Mouse (Mus musculus) limb, embryonic 13.5 days (tissue): ENCODE measurements at regions not wholly inside any gene's neighbourhood (a gene's known extent, or its start where the extent isn't known, plus 50 kb on each side); places are given as distances from the start of the nearest gene placed in this dataset.

Source experiments
- ATAC-seq: fragments of 200-750 bp; cut with Nextera tagmentation; 2 replicates; pipeline ENCODE4 v1.8.0; 2017; ENCODE audit warnings: low read depth, moderate number of reproducible peaks, moderate TSS enrichment; ENCODE audit not compliant: low FRiP score
- H3K27ac ChIP-seq: fragments of 300-500 bp; sonication (generic); 2 replicates; pipeline ENCODE4 v1.5.1; 2015; ENCODE audit warnings: inconsistent platforms, mild to moderate bottlenecking, moderate library complexity
- H3K27me3 ChIP-seq: fragments of 300-500 bp; sonication (generic); 2 replicates; pipeline ENCODE4 v1.6.1; 2015; ENCODE audit warnings: mild to moderate bottlenecking, inconsistent platforms
- H3K36me3 ChIP-seq: fragments of 300-500 bp; sonication (generic); 2 replicates; pipeline ENCODE4 v1.6.1; 2015; ENCODE audit warnings: inconsistent platforms, mild to moderate bottlenecking, moderate library complexity
- H3K4me1 ChIP-seq: fragments of 300-500 bp; sonication (generic); 2 replicates; pipeline ENCODE4 v1.6.1; 2015; ENCODE audit warnings: inconsistent platforms
- H3K4me2 ChIP-seq: fragments of 300-500 bp; sonication (generic); replicated peaks from 2 replicates; pipeline ENCODE4 v1.6.1; 2015; ENCODE audit warnings: inconsistent platforms, mild to moderate bottlenecking, moderate library complexity
- H3K4me3 ChIP-seq: fragments of 300-500 bp; sonication (generic); 2 replicates; pipeline ENCODE4 v1.5.1; 2015; ENCODE audit warnings: moderate library complexity, mild to moderate bottlenecking, inconsistent platforms
- H3K9ac ChIP-seq: fragments of 300-500 bp; sonication (generic); 2 replicates; pipeline ENCODE4 v1.6.1; 2015; ENCODE audit warnings: mild to moderate bottlenecking, inconsistent platforms
- H3K9me3 ChIP-seq: fragments of 300-500 bp; sonication (generic); 2 replicates; pipeline ENCODE4 v1.6.1; 2016; ENCODE audit warnings: inconsistent platforms
- WGBS: fragments of 180-500 bp; shearing (Covaris S2); methylation state at CpG from one replicate; pipeline ENCODE4 v1.1.7; 2015; 5-methylcytosine and 5-hydroxymethylcytosine counted together

GRCm38 (mm10) chr3:40453552-40453951 is 77.5 kb upstream of the Intu start:
- Histone ChIP-seq H3K27me3 (no peaks in the 10 kb centered on the region), H3K4me3 (no peak overlapping the region), H3K27ac (peak overlapping the region; percentile 40), H3K36me3 (no peaks in the 10 kb centered on the region), H3K9me3 (no peaks in the 10 kb centered on the region), H3K4me2 (no peak overlapping the region; the same call in 1 of the 2 replicates), H3K9ac (no peak overlapping the region), H3K4me1 (peaks cover 24% of the 10 kb centered on the region)
- WGBS: 12% methylated on average over 4 of the region's 4 CpGs
- ATAC-seq: peak; percentile 74

- H3K4me3 ChIP-seq: no peak overlapping the region
- H3K4me1 ChIP-seq: peaks cover 23% of the 10 kb centered on the region
- no peak overlapping the region for H3K27ac ChIP-seq
- 76% methylated on average over 2 of the region's 2 CpGs for WGBS
- H3K4me2 ChIP-seq: no peak overlapping the region
- H3K9me3 ChIP-seq: no peaks in the 10 kb centered on the region
- H3K36me3 ChIP-seq: no peaks in the 10 kb centered on the region
- H3K9ac ChIP-seq: no peak overlapping the region
- ATAC-seq: no peak
- H3K27me3 ChIP-seq: no peaks in the 10 kb centered on the region
Observed at GRCm38 (mm10) chr3:40456070-40456469, 75.0 kb upstream of the Intu start.

- no peak for ATAC-seq
Observed at GRCm38 (mm10) chr3:40458490-40458889, 72.6 kb upstream of the Intu start.

GRCm38 (mm10) chr3:40463446-40463845 is 67.6 kb upstream of the Intu start:
- ATAC-seq: no peak
- H3K4me3 ChIP-seq: no peak overlapping the region
- H3K27ac ChIP-seq: no peak overlapping the region
- 73% methylated on average over 5 of the region's 5 CpGs for WGBS
- 0 out of 2 replicates have a peak, but pooled peaks cover 3% of the 10 kb centered on the region for H3K4me1 ChIP-seq
- no peak overlapping the region for H3K9ac ChIP-seq
- H3K4me2 ChIP-seq: no peak overlapping the region
- H3K27me3 ChIP-seq: no peaks in the 10 kb centered on the region
- no peaks in the 10 kb centered on the region for H3K36me3 ChIP-seq
- peaks cover 4% of the 10 kb centered on the region; the same call in 1 of the 2 replicates for H3K9me3 ChIP-seq

More at GRCm38 (mm10) chr3:40458490-40458889, 72.6 kb upstream of the Intu start:
- H3K4me3 ChIP-seq: no peak overlapping the region
- H3K27ac ChIP-seq: no peak overlapping the region
- H3K9me3 ChIP-seq: no peaks in the 10 kb centered on the region
- H3K4me1 ChIP-seq: peaks cover 10% of the 10 kb centered on the region
- H3K4me2 ChIP-seq: no peak overlapping the region
- no peaks in the 10 kb centered on the region for H3K36me3 ChIP-seq
- 79% methylated on average over 5 of the region's 5 CpGs for WGBS
- no peaks in the 10 kb centered on the region for H3K27me3 ChIP-seq
- no peak overlapping the region for H3K9ac ChIP-seq

GRCm38 (mm10) chr3:40470101-40470500 is 61.0 kb upstream of the Intu start:
- Histone ChIP-seq H3K4me3 (no peak overlapping the region), H3K27ac (peak overlapping the region; percentile 16; the same call in 1 of the 2 replicates), H3K9me3 (peaks cover 6% of the 10 kb centered on the region; the same call in 1 of the 2 replicates), H3K4me1 (peaks cover 22% of the 10 kb centered on the region), H3K4me2 (no peak overlapping the region), H3K36me3 (no peaks in the 10 kb centered on the region), H3K27me3 (no peaks in the 10 kb centered on the region), H3K9ac (no peak overlapping the region)
- 31% methylated on average over 6 of the region's 6 CpGs for WGBS
- ATAC-seq: 0 out of 2 replicates have a peak, but pooled peaks have one; percentile 36

GRCm38 (mm10) chr3:40472766-40473165 is 58.3 kb upstream of the Intu start:
- peak; percentile 61; the same call in 1 of the 2 replicates for ATAC-seq
- Histone ChIP-seq H3K4me2 (peak overlapping the region; percentile 27; the same call in 1 of the 2 replicates), H3K27ac (peak overlapping the region; percentile 63; the same call in 1 of the 2 replicates), H3K4me3 (no peak overlapping the region), H3K9ac (no peak overlapping the region), H3K36me3 (no peaks in the 10 kb centered on the region), H3K27me3 (no peaks in the 10 kb centered on the region), H3K9me3 (peaks cover 6% of the 10 kb centered on the region; the same call in 1 of the 2 replicates), H3K4me1 (peaks cover 22% of the 10 kb centered on the region)
- 32% methylated on average over 6 of the region's 6 CpGs for WGBS

- H3K27ac ChIP-seq: peak overlapping the region; percentile 69; the same call in 1 of the 2 replicates
- H3K36me3 ChIP-seq: no peaks in the 10 kb centered on the region
- H3K4me2 ChIP-seq: no peak overlapping the region
- 74% methylated on average over 15 of the region's 15 CpGs for WGBS
- H3K9ac ChIP-seq: no peak overlapping the region
- no peak overlapping the region for H3K4me3 ChIP-seq
- ATAC-seq: no peak
- peaks cover 41% of the 10 kb centered on the region for H3K4me1 ChIP-seq
- no peaks in the 10 kb centered on the region for H3K27me3 ChIP-seq
- H3K9me3 ChIP-seq: no peaks in the 10 kb centered on the region
Observed at GRCm38 (mm10) chr3:40480258-40480951, 50.7 kb upstream of the Intu start.
